Mouse (Mus musculus): ENCODE measurements at regions not wholly inside any gene's neighbourhood (a gene's known extent, or its start where the extent isn't known, plus 50 kb on each side); places are given as distances from the start of the nearest gene placed in this dataset.

- 26% methylated on average over 5 of the region's 5 CpGs for WGBS
- Histone ChIP-seq H3K27me3 (ENCODE audit: control insufficient read depth, insufficient read depth, low read length) (no peaks in the 10 kb centered on the region), H3K4me1 (ENCODE audit: control insufficient read depth, insufficient read depth, low read length) (no peaks in the 10 kb centered on the region), H3K27ac (ENCODE audit: insufficient read depth, low read length) (no peak overlapping the region), H3K4me3 (replicated peaks; ENCODE audit: insufficient read depth, low read depth, low read length) (no peak overlapping the region)
- TF ChIP-seq CTCF (IDR thresholded peaks at IDR 0.05; ENCODE audit: borderline replicate concordance, insufficient read depth, low read depth, low read length) (no peak), POLR2A (IDR thresholded peaks at IDR 0.05; ENCODE audit: borderline replicate concordance, insufficient read depth, low read length) (no peak)
- DNase-seq: no peak
Measured at GRCm38 (mm10) chr4:81058809-81059208, 148.4 kb downstream of the Lurap1l start.

GRCm38 (mm10) chr4:81059356-81059755, 148.9 kb downstream of the Lurap1l start:
- H3K27me3 ChIP-seq (ENCODE audit: control insufficient read depth, insufficient read depth, low read length): no peaks in the 10 kb centered on the region
- no peak for DNase-seq
- no peak overlapping the region for H3K27ac ChIP-seq (ENCODE audit: insufficient read depth, low read length)
- TF ChIP-seq CTCF (IDR thresholded peaks at IDR 0.05; ENCODE audit: borderline replicate concordance, insufficient read depth, low read depth, low read length) (no peak), POLR2A (IDR thresholded peaks at IDR 0.05; ENCODE audit: borderline replicate concordance, insufficient read depth, low read length) (no peak)
- WGBS: 87% methylated on average over 3 of the region's 3 CpGs
- H3K4me1 ChIP-seq (ENCODE audit: control insufficient read depth, insufficient read depth, low read length): no peaks in the 10 kb centered on the region
- H3K4me3 ChIP-seq (replicated peaks; ENCODE audit: insufficient read depth, low read depth, low read length): no peak overlapping the region

GRCm38 (mm10) chr4:81082290-81082947, 172.0 kb downstream of the Lurap1l start:
- WGBS: 75% methylated on average over 6 of the region's 6 CpGs
- H3K4me1 ChIP-seq (ENCODE audit: control insufficient read depth, insufficient read depth, low read length): no peaks in the 10 kb centered on the region
- H3K27ac ChIP-seq (ENCODE audit: insufficient read depth, low read length): no peak overlapping the region
- TF ChIP-seq POLR2A (IDR thresholded peaks at IDR 0.05; ENCODE audit: borderline replicate concordance, insufficient read depth, low read length): no peak
- no peak for TF ChIP-seq CTCF (IDR thresholded peaks at IDR 0.05; ENCODE audit: borderline replicate concordance, insufficient read depth, low read depth, low read length)
- H3K27me3 ChIP-seq (ENCODE audit: control insufficient read depth, insufficient read depth, low read length): no peaks in the 10 kb centered on the region
- H3K4me3 ChIP-seq (replicated peaks; ENCODE audit: insufficient read depth, low read depth, low read length): no peak overlapping the region
- no peak for DNase-seq

- WGBS: 73% methylated on average over 4 of the region's 4 CpGs
Measured at GRCm38 (mm10) chr4:81085188-81085587, 174.7 kb downstream of the Lurap1l start.

GRCm38 (mm10) chr4:81096581-81096980, 186.1 kb downstream of the Lurap1l start:
- Histone ChIP-seq H3K4me3 (replicated peaks; ENCODE audit: insufficient read depth, low read depth, low read length) (no peak overlapping the region), H3K27me3 (ENCODE audit: control insufficient read depth, insufficient read depth, low read length) (no peaks in the 10 kb centered on the region), H3K27ac (ENCODE audit: insufficient read depth, low read length) (no peak overlapping the region), H3K4me1 (ENCODE audit: control insufficient read depth, insufficient read depth, low read length) (no peaks in the 10 kb centered on the region)
- no peak for TF ChIP-seq CTCF (IDR thresholded peaks at IDR 0.05; ENCODE audit: borderline replicate concordance, insufficient read depth, low read depth, low read length)
- no peak for DNase-seq

More at GRCm38 (mm10) chr4:81085188-81085587, 174.7 kb downstream of the Lurap1l start:
- DNase-seq: no peak
- H3K27ac ChIP-seq (ENCODE audit: insufficient read depth, low read length): no peak overlapping the region
- H3K4me1 ChIP-seq (ENCODE audit: control insufficient read depth, insufficient read depth, low read length): no peaks in the 10 kb centered on the region
- TF ChIP-seq CTCF (IDR thresholded peaks at IDR 0.05; ENCODE audit: borderline replicate concordance, insufficient read depth, low read depth, low read length): no peak
- no peak for TF ChIP-seq POLR2A (IDR thresholded peaks at IDR 0.05; ENCODE audit: borderline replicate concordance, insufficient read depth, low read length)
- H3K27me3 ChIP-seq (ENCODE audit: control insufficient read depth, insufficient read depth, low read length): no peaks in the 10 kb centered on the region
- H3K4me3 ChIP-seq (replicated peaks; ENCODE audit: insufficient read depth, low read depth, low read length): no peak overlapping the region

- Histone ChIP-seq H3K27ac (ENCODE audit: insufficient read depth, low read length) (no peak overlapping the region), H3K4me3 (replicated peaks; ENCODE audit: insufficient read depth, low read depth, low read length) (no peak overlapping the region), H3K4me1 (ENCODE audit: control insufficient read depth, insufficient read depth, low read length) (no peaks in the 10 kb centered on the region), H3K27me3 (ENCODE audit: control insufficient read depth, insufficient read depth, low read length) (no peaks in the 10 kb centered on the region)
- TF ChIP-seq CTCF (IDR thresholded peaks at IDR 0.05; ENCODE audit: borderline replicate concordance, insufficient read depth, low read depth, low read length) (no peak), POLR2A (IDR thresholded peaks at IDR 0.05; ENCODE audit: borderline replicate concordance, insufficient read depth, low read length) (no peak)
- DNase-seq: no peak
- WGBS: 94% methylated on average over 1 of the region's 1 CpGs
Measured at GRCm38 (mm10) chr4:81097597-81097996, 187.2 kb downstream of the Lurap1l start.

- no peak overlapping the region for H3K27ac ChIP-seq (ENCODE audit: insufficient read depth, low read length)
- no peaks in the 10 kb centered on the region for H3K27me3 ChIP-seq (ENCODE audit: control insufficient read depth, insufficient read depth, low read length)
- TF ChIP-seq CTCF (IDR thresholded peaks at IDR 0.05; ENCODE audit: borderline replicate concordance, insufficient read depth, low read depth, low read length) (no peak), POLR2A (IDR thresholded peaks at IDR 0.05; ENCODE audit: borderline replicate concordance, insufficient read depth, low read length) (no peak)
- WGBS: 93% methylated on average over 2 of the region's 2 CpGs
- H3K4me3 ChIP-seq (replicated peaks; ENCODE audit: insufficient read depth, low read depth, low read length): no peak overlapping the region
- no peaks in the 10 kb centered on the region for H3K4me1 ChIP-seq (ENCODE audit: control insufficient read depth, insufficient read depth, low read length)
- DNase-seq: no peak
Measured at GRCm38 (mm10) chr4:81101049-81101448, 190.6 kb downstream of the Lurap1l start.

- TF ChIP-seq POLR2A (IDR thresholded peaks at IDR 0.05; ENCODE audit: borderline replicate concordance, insufficient read depth, low read length) (no peak), CTCF (IDR thresholded peaks at IDR 0.05; ENCODE audit: borderline replicate concordance, insufficient read depth, low read depth, low read length) (no peak)
- H3K4me3 ChIP-seq (replicated peaks; ENCODE audit: insufficient read depth, low read depth, low read length): no peak overlapping the region
- H3K27ac ChIP-seq (ENCODE audit: insufficient read depth, low read length): no peak overlapping the region
- peak in 1 of 2 experiments; percentile 2 for DNase-seq
- no peaks in the 10 kb centered on the region for H3K4me1 ChIP-seq (ENCODE audit: control insufficient read depth, insufficient read depth, low read length)
- WGBS: 44% methylated on average over 3 of the region's 3 CpGs
- H3K27me3 ChIP-seq (ENCODE audit: control insufficient read depth, insufficient read depth, low read length): no peaks in the 10 kb centered on the region
Measured at GRCm38 (mm10) chr4:81111307-81111706, 200.9 kb downstream of the Lurap1l start.

Measured in cerebellum, adult 2 months (tissue).